Mouse (Mus musculus): ENCODE measurements around the gene Stat6. TPM values are rescaled to one million over a fixed set of nuclear protein-coding genes. Genes with fewer than 3 reads are reported as not detected.

The Stat6 gene
- 10 to 100 TPM; 16.0 to 17.9 TPM for total RNA-seq (2021)
- long read RNA-seq, experiment 1, transcript Stat6-201 (22 exons, 3,775 nt), result major isoform, 28 of 39 reads
- long read RNA-seq, experiment 1, partial matches to known transcripts, result 4 of 39 reads
- long read RNA-seq, experiment 1, other reads (novel, unspliced or antisense), result 7 of 39 reads
- long read RNA-seq, experiment 2, transcript Stat6-201 (22 exons, 3,775 nt), result major isoform, 24 of 26 reads
- long read RNA-seq, experiment 2, partial matches to known transcripts, result 2 of 26 reads
- long read RNA-seq, experiment 2, other reads (novel, unspliced or antisense), result 0 of 26 reads

DNA sequence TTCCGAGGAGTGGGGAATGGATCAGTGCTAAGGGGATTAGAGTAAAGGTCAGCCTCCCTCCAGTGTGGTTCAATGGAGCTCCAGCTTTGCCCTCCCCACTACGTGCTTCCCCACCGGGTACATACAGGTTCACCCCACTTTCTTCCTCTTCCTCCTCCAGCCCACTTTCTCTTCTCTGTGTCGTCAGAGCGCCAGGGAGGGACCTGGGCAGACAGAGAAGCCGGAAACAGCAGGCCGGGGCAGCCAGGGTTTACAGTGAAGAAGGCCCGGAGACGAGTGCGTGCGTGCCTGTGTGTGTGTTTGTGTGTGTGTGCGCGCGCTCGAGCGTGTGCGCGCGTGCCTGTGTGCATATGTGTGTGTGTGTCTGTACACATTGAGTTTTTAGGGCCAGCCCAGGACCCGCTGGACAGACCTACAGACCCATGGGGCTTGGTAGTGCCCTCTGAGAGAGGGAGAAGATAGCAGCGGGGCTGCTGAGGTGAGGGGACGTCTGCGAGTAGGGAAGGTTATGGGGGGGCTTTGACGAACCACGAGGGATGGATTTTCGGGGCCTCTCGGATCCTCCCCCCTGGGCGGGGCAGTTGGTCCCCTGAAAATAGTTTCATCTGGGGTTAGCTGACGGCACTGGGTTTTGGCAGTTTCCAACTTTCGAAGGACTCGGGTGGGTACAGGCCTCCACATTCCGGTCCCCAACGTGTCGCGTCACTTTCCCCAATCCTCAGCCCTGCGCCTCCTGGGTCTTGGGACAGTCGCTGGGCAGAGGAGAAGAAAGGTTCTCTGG, at the start of gene Stat6:
Gene Stat6 (plus strand): TSS at position 215 of the 781 bp plus-strand sequence.
- peak; percentile 76 for DNase-seq (ENCODE audit: low spot score)

DNA sequence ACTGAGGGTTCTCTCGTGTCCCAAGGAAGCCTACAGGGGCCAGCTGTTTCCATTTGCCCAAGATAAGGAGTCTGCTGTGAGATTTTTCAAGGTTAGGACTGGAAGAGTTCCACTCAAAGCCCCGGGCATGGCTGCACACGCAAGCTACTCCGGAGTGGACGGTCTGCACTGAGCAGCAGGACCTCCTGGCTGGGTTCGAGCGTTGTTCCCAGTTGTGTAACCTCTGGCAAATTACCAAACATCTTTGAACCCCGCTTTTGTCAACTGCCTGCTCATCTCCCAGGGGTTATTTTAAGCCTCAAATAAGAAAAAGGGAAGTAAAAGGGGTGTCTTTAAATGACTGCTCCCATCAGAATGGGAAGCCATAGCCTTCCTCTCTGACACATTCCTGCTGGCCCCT, 48.4 kb upstream of the Stat6 start:
- peak; percentile 55 for DNase-seq (ENCODE audit: low spot score)

DNA sequence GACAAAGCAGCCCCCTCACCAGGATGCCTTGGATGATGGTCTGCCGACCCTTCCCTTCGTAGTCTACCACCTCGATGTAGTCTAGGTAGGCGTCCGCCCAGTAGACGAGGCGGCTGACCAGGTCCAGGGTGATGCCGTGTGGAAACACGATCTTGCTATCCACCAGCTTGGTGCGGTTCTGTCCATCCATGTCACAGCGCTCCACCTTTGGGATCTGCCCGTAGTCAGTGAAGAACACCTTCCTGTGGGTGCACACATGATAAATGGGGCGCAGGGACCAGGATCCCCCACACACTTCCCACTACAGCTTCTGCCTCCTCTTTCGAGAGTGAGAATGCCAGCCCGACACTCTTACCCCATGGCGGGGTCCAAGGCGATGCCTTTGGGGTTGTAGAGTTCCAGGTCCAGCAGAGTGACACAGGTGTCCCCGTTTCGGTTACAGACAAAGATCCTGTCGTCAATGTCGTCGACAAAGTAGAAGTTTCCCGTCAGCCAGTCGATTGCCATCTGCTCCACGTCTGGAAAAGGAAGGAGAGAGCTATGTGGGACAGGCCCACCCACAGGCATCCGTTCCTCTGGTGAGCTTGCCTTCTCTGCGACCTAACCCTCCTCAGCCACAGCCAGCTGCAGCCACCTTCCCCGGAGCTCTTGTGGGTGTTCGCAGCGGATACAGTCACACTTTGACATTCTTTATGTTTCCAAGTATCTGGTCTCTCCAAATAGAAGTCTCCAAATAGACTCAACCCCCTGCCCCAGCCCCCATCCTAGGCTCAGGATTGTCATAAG, 47.7 kb upstream of the Stat6 start:
- no peak for DNase-seq (ENCODE audit: low spot score)

DNA sequence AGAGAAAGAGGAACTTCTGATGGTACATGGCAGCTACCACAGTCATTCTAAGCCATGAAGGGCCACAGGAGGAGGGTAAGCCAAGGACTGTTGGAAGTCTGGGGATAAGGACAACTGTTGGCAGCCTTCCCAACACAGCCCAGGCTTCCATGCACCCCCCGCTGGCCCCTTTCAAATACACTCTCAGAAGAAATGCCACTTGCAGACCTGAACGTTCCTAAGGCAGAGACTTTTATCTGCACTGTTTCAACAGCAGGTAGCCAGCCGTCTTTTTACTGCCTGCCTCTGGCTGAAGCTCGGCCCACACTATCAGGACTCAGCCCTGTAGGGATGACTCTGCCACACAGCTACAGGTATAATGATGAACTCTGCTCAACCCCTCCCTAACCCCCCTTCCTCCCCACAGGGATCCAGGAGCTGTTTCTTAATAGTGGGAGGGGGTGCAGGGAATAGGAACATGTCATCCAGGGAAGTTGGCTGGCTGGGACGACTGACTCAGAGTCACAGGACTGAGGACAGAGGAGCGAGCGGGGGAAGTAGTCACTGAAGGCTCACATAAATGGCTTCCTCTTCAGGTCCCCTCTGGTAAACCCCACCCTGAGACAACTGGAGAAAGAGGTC, 46.4 kb upstream of the Stat6 start:
- peak; percentile 69 for DNase-seq (ENCODE audit: low spot score)

DNA sequence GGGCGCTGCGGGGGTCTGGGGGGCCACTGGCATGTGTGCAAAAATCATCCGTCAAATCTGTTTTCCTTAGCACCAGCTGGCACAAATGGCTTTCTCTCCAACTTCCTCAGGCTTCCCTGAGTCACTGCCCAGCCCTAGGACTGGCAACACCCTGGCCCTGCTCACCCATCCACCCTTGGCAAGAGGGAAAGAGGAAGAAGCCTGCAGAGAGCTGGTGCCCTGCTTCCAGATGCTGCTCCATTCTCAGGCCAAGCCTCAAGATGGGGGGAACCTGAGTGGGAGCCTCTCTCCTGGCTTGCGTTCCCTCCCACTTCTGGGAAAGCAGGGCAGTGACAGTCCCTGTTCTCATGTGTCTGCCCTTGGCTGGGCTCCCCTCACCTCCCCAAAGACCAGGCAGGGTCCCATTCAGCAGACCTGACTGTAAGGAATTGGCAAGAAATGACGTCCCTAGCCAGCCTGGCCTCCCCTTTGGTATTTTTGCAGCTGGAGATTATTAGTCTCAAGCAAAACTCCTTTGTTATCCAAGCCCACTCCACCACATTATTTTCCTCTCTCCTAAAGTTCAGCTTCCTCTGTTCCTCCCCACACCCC, 45.4 kb upstream of the Stat6 start:
- peak; percentile 32 for DNase-seq (ENCODE audit: low spot score)

DNA sequence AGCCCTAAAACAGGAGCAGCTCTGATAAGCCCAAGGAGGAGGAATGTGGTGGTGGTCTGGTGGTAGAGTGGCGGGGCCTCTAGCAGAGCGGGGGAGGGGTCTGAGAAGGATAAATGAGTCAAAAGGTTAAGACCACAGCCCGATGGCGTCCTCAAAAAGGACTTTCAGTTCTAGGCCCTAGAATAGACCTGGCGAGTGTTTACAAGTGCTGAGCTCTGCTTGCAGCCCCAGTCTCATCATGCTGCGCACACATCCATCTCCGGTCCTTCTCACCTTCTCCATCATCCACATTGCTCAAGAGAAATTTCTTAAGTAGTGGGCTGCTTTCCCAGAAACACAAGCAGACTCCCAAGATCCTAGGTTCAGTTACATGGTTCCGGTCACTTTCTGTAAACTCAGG, 44.2 kb upstream of the Stat6 start:
- no peak for DNase-seq (ENCODE audit: low spot score)

DNA sequence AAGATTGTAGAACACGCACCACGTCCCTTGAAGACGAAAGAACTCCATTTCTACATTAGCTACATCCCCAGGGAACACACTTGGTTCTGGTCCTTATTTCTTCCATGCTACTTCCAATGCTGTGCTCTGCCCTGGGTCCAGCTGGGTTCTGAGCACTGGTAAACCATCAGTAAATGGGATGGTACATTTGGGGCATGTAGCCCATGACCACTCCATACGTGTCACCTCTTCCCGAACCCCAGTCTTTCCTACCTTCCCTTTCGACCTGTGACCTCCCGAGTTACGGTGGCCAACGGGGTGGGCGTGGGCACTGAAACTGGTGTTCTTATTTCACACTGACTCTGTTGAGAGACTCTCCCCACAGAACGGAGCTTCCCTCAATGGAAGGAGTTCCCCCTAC, 43.5 kb upstream of the Stat6 start:
- DNase-seq (ENCODE audit: low spot score), result no peak

DNA sequence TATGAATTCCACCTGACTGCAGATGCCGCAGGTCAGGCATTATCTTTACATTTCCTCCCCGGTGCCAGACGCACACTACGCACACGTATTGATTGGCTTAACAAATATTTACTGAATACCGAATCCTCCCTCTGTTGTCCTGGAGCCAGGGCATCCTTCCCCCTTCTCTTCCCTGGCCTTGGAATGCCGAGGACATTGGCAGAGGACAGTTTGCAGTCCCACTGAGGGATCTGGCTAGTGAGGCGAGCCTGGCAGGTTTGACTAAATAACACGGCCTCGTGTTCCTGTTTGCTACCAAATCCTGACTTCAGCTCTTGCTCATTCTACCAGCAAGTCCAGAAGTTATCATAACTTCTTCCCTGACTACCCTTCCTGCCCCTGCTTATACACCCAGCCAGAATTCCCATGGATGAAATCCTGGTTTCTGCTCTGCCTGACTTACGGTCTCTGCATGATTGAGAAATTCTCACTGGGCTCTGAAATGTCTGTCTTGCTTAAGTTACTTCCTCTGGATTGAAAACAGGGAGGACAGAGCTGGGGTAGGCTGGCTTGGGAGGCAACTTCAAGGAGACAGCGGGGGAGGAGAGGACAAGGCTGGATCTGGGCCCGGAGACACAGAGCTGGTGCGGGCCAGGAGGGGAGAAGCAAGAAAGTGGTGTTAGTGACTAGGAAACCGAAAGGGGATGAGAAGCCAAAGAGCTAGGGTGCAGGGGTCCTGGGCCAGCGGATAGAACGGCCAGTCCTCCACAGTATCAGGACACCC, 42.8 kb upstream of the Stat6 start:
- DNase-seq (ENCODE audit: low spot score), result peak; percentile 82

DNA sequence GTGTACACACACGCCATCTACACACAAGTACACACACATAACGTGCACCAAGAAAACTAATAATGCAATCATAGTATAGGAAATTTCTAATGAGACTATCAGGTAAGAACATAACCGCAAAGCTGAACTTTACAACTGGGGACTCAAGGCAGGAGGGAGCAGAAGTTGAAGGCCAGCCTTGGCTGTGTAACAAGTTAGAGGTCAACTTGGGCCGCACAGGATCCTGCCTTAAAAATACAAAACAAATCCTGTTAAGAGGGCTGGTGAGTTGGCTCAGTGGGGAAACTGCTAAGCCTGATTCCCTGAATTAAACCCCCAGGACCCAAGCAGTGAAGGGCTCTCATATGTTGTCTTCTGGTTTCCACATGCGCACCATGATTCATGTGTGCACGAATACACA, 40.6 kb upstream of the Stat6 start:
- no peak for DNase-seq (ENCODE audit: low spot score)

DNA sequence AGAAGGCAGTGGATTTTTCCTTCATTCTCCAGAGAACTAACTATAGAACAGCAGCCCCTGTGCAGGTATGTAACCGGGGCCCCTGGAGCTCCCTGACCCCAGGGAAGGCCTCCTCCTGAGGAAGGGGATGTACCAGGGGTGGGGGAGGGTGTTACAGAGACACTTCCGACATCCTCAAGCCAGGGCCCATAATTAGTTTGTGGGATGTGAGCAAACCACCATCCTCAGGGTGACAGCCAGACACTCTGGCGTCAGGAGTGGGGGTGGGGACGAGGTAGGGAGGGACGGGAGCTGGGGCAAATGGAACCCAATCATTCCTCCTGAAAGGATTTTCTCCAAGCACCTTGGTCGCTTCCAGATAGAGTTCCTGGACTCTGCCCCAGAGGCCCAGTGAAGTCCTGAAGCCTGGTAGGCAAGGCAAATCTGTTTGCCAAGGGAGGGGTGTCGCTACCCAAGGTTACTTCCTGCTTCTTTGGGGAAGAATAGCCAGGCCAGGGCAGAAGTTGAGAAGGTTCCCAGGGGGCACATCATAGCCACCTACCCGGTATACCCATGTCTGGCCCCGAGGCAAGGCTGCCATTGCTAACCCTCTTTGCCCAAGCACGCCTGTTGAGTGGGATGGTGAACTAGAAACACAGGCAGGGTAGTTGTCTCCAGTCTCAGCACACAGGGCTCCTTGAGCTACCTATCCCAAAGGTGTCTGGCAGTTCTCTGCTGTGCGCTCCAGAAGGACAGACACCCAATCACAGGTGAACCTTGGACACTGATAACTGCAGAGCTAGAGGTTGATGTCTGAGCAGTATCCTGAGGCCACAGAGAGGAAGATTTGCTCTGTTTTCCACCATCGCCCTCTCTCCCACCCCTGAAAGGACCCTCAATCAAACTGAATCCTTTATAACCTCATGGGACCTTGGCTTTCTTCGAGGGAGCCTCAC, 39.1 kb upstream of the Stat6 start:
- DNase-seq (ENCODE audit: low spot score), result no peak

DNA sequence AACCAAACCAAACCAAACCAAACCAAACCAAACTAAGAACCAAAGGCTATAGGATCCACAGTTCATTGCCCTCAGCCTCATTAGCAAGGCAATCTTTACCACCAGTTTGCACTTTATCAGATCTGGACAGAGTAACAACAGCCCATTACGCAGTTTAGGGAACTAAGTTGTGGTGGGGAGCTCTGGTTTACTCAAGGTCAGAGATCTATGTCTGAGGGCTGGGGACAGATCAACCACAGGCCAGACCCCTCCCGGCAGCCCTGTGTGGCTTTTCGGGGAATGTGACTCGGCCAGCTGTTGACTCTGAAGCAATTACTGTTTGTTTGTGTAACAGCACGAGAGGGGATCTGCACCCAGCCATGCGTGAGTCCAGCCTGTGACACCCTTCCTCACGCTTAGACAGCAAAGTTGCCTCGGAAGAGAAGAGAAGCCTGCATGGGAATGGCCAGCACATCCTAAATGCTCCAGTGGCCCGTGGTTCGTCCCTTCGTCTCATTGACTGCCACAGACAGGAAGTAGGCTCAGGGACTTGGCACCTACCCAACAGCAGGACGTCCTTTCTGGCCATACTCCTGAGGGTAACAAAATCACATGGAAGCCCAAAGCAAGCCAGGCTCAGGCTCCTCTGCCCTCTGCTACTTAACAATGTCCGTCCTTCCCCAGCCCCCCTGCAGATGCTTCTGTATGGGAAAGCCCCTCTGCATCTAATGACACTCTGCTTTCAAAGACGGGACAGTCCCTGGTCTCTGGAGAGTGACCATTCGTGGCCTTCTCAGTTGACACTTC, 38.1 kb upstream of the Stat6 start:
- DNase-seq (ENCODE audit: low spot score), result peak; percentile 55

DNA sequence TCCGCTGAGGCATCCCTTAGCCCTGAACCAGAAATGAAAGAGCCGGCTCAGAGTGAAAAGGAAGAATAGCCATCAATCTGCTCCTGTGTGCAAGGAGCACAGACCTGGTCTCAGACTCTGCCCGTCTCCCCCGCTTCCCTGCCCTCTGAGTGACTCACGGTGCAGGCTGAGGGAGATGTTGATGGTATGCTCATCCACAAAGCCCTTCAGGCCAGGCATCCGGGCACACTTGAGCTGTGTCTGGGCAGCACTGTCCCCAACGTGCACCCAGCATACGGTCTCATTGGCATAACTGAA, 37.6 kb upstream of the Stat6 start:
- DNase-seq (ENCODE audit: low spot score), result no peak

DNA sequence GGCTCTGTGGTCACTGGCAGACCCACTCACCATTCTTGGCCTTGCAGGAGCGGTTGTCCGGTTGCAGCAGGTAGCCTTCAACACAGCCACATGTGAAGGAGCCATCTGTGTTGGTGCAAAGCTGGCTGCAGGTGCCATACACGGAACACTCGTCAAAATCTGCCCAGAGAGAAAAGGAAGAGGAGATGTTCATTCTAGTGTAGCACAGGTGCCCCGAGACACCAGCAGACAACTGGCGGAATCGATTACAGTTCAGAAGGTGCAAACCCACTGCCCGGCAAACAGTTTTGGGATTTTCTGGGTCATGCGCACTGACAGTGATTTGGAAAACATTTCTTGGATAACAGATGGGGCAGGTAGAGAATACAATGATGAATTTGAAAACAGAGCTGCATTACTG, 37.0 kb upstream of the Stat6 start:
- DNase-seq (ENCODE audit: low spot score), result no peak

DNA sequence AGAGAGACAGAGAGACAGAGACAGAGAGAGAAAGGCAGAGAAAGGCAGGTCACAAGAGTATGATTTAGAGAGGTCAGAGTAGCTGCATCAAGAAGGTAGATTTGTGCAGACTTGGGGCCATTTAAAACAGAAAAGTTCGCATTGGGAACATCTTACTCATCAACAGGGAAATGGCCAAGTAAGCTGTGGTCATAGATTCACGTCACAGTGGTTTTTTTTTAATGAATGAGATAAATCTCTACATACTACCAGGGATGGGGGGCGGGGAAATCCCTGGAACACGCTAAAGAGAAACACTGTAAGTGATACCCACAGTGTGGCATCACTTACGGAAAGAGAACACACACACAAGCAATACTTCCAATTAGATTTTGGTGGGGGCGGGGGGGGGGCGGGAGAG, 35.7 kb upstream of the Stat6 start:
- DNase-seq (ENCODE audit: low spot score), result no peak

DNA sequence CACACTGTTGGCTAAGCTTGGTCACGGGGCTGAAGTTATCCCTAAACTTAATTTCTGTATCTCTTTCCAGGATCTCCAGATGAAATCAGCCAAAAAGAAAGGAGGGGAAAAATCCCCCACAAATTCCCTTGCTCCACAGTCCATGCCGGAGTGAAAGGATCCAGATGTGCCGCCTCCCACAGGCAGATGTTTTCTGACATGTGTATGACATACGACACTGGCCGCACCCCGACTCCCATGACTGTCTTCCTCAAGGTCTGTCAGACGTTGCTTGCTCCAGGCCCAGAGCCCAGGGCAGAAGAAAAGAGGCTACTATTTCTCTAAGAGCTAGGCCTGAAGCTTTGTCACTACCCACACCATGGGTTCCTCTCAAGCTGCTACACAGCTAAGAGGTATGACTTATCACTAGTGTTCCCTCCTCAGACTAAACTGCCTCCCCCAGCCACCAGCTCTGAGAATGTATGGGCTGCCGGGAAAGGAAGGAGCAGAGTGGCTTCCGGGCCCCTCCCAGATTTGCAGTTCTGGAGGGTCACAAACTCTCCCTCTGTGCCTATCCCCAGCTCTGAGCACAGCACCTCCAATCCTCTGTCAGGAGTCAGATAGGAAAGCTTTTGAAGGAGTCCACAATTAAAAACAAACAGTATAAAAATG, 33.2 kb upstream of the Stat6 start:
- DNase-seq (ENCODE audit: low spot score), result peak; percentile 52

DNA sequence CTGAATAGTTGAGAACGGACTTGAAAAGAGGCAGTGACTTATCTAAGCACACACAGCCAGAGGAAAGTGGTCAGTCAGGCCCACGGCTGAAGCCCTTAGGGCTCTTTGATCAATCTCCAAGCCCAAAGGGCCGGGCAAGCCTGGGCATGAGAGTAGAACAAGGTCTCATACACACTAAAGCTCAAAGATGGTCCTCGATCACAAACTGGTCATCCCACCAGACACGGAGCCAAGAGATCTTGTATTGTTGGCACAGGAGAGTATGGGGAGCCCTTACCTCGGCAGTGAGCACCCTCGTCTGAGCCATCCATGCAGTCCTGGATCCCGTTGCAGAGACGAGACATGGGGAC, 32.7 kb upstream of the Stat6 start:
- no peak for DNase-seq (ENCODE audit: low spot score)

DNA sequence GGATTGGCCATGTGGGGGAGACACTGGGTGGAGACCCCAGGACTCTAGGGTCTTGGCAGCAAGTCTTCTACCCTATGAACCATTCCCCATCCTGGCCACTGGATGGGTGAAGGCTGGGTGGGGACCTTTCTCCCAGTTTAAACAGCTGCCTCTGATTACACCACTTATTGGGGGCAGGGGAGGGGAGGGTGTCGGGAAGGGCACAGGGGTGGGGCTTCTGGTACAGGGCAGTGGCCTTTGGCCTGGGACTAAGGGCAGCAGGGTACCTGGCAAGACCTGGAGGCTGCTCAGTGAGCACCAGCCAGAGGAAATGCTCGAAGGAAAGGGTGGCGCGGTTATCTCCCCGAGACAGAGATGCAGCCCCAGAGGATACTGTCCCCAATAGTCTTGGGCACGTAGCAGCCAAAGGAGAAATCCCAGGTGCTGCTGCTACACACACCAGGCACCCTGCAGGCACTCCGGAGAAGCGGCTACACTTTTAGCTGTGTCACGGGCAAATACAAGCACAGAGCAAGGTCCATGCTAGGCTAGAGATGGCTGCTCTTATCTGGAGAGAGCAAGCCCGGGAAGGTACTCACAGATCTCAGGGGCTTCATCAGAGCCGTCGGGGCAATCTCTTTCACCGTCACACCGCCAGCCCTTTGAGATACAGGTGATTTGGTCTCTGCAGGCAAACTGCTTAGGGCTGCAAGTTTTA, 30.6 kb upstream of the Stat6 start:
- DNase-seq (ENCODE audit: low spot score), result no peak
